Mouse (Mus musculus): ENCODE data around the gene Nbas. TPM values are rescaled to one million over a fixed set of nuclear protein-coding genes. Genes with fewer than 3 reads are reported as not detected.
A peak's percentile ranks its signal among the peaks of the same experiment; 100 is the strongest.

Gene Nbas
- polyA plus RNA-seq, 2 experiments, result 18.9 to 21.1 TPM

DNA sequence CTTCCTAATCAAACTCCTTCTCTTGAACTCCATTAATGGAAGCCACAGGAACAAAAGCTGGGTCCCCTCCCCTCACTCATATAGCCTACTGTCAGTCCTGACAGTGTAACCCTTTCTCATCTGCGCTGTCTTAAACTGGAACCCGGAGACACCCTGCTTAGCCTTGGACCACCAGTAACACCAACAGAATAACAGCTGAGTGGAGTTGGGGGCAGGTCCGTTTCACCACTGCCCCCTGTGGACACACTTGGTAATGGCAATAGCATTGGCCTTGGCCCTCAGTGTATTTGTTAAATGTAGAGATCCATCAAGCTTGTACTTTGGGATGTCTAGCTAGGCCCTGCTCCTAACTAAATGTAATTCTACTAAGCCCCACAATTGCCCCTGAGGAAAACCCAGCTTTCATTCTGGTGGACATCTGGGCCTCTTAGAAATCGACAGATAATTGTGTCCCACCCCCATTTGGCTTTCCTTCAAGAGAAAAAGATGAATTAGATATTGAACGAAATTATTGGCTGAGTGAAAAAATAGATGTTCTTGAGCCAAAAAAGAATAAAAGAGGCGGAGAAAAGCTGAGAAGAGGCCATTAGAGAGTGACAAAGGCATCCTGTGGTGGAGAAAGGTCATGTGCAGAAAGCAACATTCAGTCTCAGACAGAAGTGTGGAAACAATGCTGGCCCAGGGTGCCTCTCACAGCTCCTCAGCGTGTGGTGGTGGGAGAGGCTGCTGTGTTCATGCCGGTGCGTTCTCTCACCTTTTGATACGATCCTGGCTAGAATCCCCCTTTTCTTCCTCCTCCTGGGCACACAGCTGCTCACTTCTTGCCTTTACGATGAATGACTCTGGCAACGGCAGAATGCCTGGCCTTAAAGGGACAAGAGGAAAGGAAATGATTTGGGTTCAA, 358.1 kb downstream of the Nbas start:
- no peak overlapping the region for H3K9ac ChIP-seq (ENCODE audit: low read depth, low read length, severe bottlenecking)
- no peaks in the 10 kb centered on the region for H3K36me3 ChIP-seq (ENCODE audit: control insufficient read depth, insufficient read depth, low read length)
- 56% methylated on average over 12 of the region's 12 CpGs for WGBS
- H3K4me3 ChIP-seq (replicated peaks; ENCODE audit: low read length), result no peak overlapping the region
- no peaks in the 10 kb centered on the region for H3K4me1 ChIP-seq (ENCODE audit: control insufficient read depth, insufficient read depth, low read length)
- DNase-seq (ENCODE audit: low spot score) (peak; percentile 3), ATAC-seq (ENCODE audit: low FRiP score, low read depth) (no peak)
- H3K27me3 ChIP-seq (ENCODE audit: control insufficient read depth, insufficient read depth, low read length), result no peaks in the 10 kb centered on the region
- TF ChIP-seq POLR2A (IDR thresholded peaks at IDR 0.05; ENCODE audit: borderline replicate concordance, extremely low read depth, insufficient read depth, insufficient read length), result no peak
- H3K9me3 ChIP-seq (ENCODE audit: control insufficient read depth, low read length), result no peaks in the 10 kb centered on the region
- H3K27ac ChIP-seq (replicated peaks; ENCODE audit: low read depth, low read length), result no peak overlapping the region
- no peak overlapping the region for H3K4me2 ChIP-seq (replicated peaks; ENCODE audit: low read depth, low read length, severe bottlenecking)

Other genes starting within 250 kb of the Nbas start
- gene Ddx1, start 19.9 kb upstream of the Nbas start, polyA plus RNA-seq (2012; rRNA removed), result 36.8 and 62.8 TPM in 2 replicates
- gene Ddx1, start 19.9 kb upstream of the Nbas start, polyA plus RNA-seq (2014; fragmentation: Nextera tagmentation; extraction: Ambion mirVana), result 135 and 145 TPM in 2 replicates